Mouse (Mus musculus): ENCODE measurements around the gene Clpp.

The Clpp gene

DNA sequence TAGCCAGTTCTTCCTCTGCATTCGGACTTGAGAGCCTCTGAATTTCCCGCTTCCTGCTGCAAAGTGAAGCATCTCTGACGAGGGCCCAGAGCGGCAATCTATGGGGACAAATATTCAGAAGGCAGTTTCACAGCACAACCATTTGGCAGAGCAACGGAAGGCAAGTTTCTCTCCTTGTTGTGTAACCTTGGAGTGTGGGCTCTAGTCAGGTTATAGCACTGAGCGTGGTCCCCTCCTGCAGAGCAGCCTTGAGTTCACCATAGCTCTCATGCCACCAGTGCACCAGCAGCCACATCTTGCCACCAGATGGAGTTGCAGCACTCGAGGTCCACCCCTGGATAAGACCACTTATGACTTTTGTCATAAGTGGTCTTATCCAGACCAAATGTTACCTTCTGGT, 1.7 kb upstream of the Clpp start:
- DNase-seq: peak in 1 of 2 experiments; percentile 13

DNA sequence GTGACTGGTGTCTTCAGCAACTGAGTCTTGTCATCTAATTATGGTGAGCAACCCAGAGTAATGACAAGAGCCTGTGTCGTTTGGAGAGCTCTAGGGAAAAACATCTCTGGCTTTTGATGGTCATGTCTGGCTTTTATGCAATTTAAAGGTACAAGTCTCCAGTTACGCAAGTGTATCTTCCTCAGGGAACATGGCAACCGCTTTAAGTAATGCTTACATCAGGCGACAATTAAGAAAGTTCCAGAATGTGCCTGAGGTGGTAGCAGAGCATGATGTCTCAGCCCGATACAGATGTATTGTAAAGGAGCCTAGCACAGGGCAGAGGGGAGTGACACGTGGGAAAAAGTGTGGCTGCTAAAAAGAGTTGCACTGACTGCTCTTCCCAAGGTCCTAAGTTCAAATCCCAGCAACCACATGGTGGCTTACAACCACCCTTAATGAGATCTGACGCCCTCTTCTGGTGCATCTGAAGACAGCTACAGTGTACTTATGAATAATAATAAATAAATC, 1.1 kb upstream of the Clpp start:
- DNase-seq: peak in 1 of 2 experiments; percentile 25

- DNase-seq: peak; percentile 81 to 89
Measured at GRCm38 (mm10) chr17:56989467-56990114, 514 bp upstream of the Clpp start.

DNA sequence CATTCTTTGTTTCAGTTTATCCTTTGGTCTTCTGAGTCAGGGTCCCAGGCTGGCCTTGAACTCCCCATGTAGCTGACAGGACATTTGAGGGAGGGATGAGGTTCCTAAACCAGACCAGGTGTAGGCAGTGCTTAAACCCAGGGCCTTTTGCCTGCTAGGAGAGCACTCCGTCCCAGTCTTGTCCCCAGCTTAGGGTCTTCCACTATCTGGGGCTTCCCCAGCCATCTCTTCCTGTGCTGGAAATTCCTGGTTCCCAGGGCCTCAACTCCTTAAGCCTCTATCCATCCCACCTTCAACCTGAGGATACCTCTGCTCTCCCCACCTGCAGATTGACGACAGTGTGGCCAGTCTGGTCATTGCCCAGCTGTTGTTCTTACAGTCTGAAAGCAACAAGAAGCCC, 861 bp downstream of the Clpp start:
- DNase-seq: peak in 1 of 2 experiments; percentile 26

GRCm38 (mm10) chr17:56995046-56995445, 4.9 kb downstream of the Clpp start:
- DNase-seq: no peak

DNA sequence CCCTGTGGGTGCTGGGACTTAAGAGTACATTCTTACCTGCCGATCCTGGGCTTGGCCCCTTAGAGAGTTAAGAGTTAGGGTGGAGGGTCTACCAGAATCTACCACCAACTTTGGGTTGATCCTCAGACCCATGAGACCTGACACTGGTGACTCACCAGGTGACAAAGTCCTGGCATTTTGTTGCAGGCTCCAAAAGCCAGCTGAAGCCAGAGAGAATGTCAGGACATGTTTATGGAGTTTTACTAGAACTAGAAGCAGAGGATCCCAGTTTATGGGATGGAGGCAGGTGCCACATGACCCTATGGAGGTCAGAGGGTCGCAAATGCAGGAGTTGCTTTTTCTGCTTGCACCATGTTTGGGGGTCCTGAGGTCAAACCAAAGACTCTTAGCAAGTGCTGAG, 6.4 kb downstream of the Clpp start:
- no peak for DNase-seq

GRCm38 (mm10) chr17:56997029-56997667, 7.0 kb downstream of the Clpp start, which contains the start of gene Alkbh7:
TSS of gene Alkbh7 (plus strand) at chr17:56997339.
- peak; percentile 99 to 100 for DNase-seq

DNA sequence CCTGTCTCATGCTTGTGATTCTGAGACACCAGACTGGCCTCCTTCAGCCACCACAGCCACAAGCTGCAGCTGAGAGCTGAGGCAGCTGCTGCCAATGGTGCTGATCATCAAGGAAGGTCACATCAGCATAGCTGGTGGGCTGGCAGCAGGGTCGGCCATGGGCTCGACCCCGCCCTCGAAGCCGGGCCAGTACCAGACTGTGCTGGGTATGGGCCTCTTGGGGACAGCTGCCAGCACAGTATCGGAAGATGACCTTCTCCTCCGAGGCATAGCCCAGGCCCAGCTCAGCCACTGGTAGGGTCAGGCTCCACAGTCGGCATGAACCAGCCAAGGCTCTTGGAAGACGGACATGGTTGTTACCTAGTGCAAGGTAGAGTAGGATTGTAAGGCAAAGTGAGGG, 9.3 kb downstream of the Clpp start:
- no peak for DNase-seq

DNA sequence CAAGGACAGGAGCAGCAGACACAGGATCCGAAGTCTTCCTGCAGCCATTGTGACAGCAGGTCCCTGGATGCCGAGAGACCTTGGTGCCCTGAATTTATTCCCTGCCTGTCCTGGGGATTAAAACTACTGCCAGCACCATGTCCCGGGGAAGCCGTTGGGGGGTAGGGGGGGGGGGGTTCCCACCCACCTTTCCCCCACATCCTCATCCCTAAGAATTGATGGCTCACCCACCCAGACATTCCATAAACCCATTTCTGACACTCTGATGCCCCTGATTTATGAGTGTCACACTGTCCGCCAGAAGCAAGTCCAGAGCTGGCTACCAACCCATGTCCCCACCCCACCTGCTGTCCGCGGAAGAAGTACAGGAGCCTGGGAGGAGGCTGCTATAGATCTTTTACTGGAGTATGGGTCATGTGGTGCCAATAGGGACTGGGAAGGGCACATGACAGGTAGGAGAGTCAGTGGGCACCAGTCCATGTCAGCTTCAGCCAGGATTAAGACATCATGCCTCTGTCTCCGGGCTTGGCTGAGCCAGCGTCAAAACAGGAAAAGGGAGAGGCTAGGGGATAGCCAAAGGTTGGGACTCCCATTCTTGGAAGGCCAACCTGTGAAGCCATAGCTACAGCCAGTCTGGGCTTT, 10.0 kb downstream of the Clpp start, which contains the start of gene Pspn:
Pspn (minus strand) TSS at position 51 of the 642 bp plus-strand sequence.
- peak in 1 of 2 experiments; percentile 23 for DNase-seq

DNA sequence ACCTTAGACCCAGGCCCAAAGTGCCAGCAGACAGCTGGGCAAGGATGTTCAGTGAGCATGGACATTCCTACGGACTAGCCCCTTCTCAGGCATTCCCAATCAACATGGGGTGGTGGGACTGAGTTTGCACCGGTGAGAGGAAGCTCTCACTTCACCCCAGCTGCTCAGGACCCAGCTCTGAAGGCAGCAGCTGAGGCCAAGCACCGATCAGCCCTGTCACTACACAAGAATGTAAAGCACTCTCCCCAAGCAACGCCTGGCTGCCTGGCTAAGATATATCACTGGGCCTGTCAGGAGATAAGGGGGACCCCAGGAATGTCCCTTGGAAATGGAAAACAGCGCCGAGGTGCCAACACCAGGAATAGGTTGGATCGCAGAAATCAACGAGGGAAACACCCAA, 11.1 kb downstream of the Clpp start:
- no peak for DNase-seq

GRCm38 (mm10) chr17:57003994-57004393, 13.9 kb downstream of the Clpp start:
- no peak for DNase-seq

DNA sequence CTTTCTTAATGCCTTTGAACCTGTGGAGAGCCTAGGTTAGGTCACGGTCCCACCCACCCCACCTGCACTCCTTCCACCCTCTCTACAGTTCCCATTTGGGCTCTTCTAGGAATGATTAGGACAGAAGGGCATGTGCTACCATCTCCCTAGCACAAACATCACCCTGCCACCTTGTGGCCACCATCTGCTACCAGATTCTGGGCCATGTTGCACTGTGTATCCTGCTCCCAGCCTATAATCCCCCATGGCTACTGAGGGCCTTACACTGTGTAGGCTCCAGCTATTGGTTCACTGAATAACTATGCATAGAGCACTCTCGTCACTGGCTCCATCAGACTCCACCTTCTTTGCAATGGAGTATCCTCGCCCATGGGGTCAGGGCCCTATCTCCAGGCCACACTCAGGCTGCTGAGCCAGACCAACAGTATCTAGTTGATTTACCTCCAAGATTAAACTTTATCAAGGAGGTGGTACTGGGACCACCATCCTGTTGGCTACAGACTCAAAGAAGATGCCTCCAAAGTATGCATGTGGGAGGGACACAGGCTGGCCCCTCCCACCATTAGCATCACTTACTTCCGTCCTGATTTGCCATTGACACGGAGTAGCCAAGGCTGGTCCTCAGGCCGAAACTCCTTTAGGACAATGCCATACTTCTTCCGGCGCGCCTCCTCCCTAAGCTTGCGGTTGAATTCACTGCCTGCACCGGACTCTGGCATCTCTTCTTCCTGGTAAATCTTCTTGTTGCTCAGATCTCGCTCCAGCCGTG, 17.2 kb downstream of the Clpp start:
- DNase-seq: no peak

DNA sequence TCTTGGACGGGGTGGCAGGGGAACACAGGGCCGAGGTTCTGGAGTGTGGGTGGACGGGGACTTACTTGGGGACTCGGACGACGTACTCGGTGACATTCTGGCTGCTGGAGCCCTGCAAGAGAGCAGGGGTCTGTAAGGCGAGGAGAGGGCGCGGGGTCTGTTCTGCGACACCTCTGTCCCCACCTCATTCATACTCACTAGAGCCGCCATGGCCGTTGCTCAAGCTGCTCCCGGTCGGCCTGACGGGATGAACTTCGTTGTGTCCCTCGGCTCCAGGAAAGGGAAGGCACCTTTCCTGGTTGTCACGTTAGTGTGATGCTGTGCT, 20.8 kb downstream of the Clpp start:
- no peak for DNase-seq

DNA sequence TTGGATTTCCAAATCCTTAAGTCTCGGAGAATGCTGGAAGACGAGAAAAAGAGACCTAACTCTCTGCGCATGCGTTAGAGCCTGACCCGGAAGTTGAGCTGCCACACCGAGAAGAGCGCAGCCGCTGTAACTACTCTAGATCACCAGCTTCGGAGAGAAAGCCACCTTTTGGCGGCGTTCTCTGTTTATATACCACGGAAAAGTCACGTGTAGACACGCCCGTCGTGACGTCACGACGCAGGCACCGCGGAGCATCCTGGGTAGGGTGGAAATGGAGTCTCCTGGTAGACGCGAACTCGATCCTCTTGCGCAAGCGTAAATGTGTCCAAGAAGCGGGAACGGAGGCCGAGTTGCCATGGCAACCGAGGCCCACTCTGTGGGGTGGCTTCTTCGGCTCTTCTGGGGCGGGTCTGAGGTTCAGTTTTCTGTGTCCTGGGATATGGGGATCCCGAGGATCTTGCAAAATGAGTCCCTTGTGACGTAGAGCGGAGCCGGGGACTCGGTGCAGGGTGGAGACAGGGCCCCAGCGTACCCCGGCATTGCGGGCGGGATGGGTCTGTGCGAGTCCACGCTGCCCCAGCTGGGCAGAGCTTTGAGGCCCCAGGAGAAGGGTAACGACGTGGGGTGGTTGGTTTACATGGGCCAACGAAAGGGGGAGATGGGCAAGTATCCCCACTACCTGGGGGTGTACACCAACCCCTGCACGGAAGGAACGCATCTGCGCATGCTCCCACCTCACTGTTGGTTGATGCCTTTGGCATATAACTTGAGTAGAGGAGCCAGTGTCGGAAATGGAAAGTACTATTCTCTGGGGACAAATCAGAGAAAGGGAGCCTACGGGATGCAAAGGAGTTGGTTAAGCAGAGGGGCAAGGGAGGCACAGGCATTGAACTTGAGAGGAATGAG, 21.4 kb downstream of the Clpp start, which contains the start of the genes Gtf2f1 and Gm17949:
Gtf2f1 (minus strand) TSS at position 53 of the 906 bp plus-strand sequence.
Gm17949 (plus strand) TSS at position 234 of the 906 bp plus-strand sequence.
- DNase-seq: peak; percentile 95 to 97

- no peak for DNase-seq
Measured at GRCm38 (mm10) chr17:57012245-57012795, 22.2 kb downstream of the Clpp start.

GRCm38 (mm10) chr17:57019693-57020092, 29.6 kb downstream of the Clpp start:
- DNase-seq: no peak

GRCm38 (mm10) chr17:57020960-57021359, 30.9 kb downstream of the Clpp start:
- no peak for DNase-seq

GRCm38 (mm10) chr17:57027471-57027870, 37.4 kb downstream of the Clpp start:
- DNase-seq: no peak

DNA sequence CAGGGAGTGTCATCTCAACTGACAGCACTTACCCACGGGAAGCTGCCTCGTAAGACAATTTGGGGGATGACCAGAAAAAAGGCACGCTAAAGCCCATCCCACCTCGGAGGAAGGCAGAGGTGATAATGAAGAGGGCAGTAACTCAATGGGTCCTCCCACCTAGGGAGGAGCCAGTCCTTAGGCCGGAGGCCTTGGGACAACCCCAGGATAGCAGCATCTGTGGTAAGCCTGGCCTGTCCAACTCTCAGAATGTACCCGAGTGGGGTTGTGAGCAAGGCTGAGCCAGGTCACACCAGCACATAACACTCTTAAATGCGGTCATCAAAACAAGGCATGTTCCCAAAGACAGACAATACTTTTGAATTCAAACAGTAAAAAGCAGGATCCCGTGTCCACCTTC, 39.6 kb downstream of the Clpp start:
- DNase-seq: peak; percentile 18 to 56

- DNase-seq: peak; percentile 21 to 65
Measured at GRCm38 (mm10) chr17:57030931-57031660, 41.0 kb downstream of the Clpp start, which contains the start of gene Khsrp. TSS of gene Khsrp (minus strand) at chr17:57031522.
